Mouse (Mus musculus): Measurements from ENCODE around the gene Csrnp3. TPM values are rescaled to one million over a fixed set of nuclear protein-coding genes. Genes with fewer than 3 reads are reported as not detected.

Csrnp3 gene
- polyA plus RNA-seq, 1 experiment, result 0.01 TPM

- no peak overlapping the region for H3K4me2 ChIP-seq (ENCODE audit: low read depth)
- no peak for TF ChIP-seq E2F4 (IDR thresholded peaks at IDR 0.05; ENCODE audit: insufficient read depth)
- TF ChIP-seq MYOD1 (IDR thresholded peaks at IDR 0.05; ENCODE audit: control insufficient read depth in 1 of 3, insufficient read length in 2 of 3, low read depth in 2 of 3), result no peak
- no peak for TF ChIP-seq POLR2A (IDR thresholded peaks at IDR 0.05; ENCODE audit: insufficient read length, low read depth)
- no peak for TF ChIP-seq TCF12 (IDR thresholded peaks at IDR 0.05; ENCODE audit: insufficient read depth, poor library complexity, severe bottlenecking)
- TF ChIP-seq TCF3 (IDR thresholded peaks at IDR 0.05; ENCODE audit: insufficient read length, low read depth), result no peak
- no peak for TF ChIP-seq MAX (IDR thresholded peaks at IDR 0.05; ENCODE audit: low read depth)
- no peak for TF ChIP-seq MYOG (IDR thresholded peaks at IDR 0.05; ENCODE audit: control insufficient read depth in 1 of 3, insufficient read depth in 1 of 3, insufficient read length in 2 of 3, low read depth in 2 of 3)
- no peak for TF ChIP-seq SRF (IDR thresholded peaks at IDR 0.05; ENCODE audit: control insufficient read depth, insufficient read length, low read depth)
- TF ChIP-seq REST (IDR thresholded peaks at IDR 0.05; ENCODE audit: insufficient read depth, insufficient read length), result no peak
- TF ChIP-seq USF1 (IDR thresholded peaks at IDR 0.05; ENCODE audit: low read depth), result no peak
- TF ChIP-seq CEBPB (IDR thresholded peaks at IDR 0.05; ENCODE audit: insufficient read depth, poor library complexity, severe bottlenecking), result no peak
- TF ChIP-seq POLR2AphosphoS2 (IDR thresholded peaks at IDR 0.05; ENCODE audit: insufficient read length, low read depth), result no peak
- H3K27me3 ChIP-seq (ENCODE audit: control insufficient read depth, insufficient read depth, insufficient read length), result no peaks in the 10 kb centered on the region
- H3K36me3 ChIP-seq (ENCODE audit: control insufficient read depth, insufficient read depth), result no peaks in the 10 kb centered on the region
- no peak overlapping the region for H3K4me3 ChIP-seq
- H3K79me2 ChIP-seq (ENCODE audit: control insufficient read depth, insufficient read depth), result no peaks in the 10 kb centered on the region
- H3ac ChIP-seq (ENCODE audit: control insufficient read depth, insufficient read length), result no peak overlapping the region
Measured at GRCm38 (mm10) chr2:66008995-66009654, 163.6 kb downstream of the Csrnp3 start.

- no peak overlapping the region for H3K4me2 ChIP-seq (ENCODE audit: low read depth)
- H3K27me3 ChIP-seq (ENCODE audit: control insufficient read depth, insufficient read depth, insufficient read length), result no peaks in the 10 kb centered on the region
- no peaks in the 10 kb centered on the region for H3K36me3 ChIP-seq (ENCODE audit: control insufficient read depth, insufficient read depth)
- H3K4me3 ChIP-seq, result no peak overlapping the region
- H3K79me2 ChIP-seq (ENCODE audit: control insufficient read depth, insufficient read depth), result no peaks in the 10 kb centered on the region
- no peak overlapping the region for H3ac ChIP-seq (ENCODE audit: control insufficient read depth, insufficient read length)
- TF ChIP-seq MYOD1 (IDR thresholded peaks at IDR 0.05; ENCODE audit: control insufficient read depth in 1 of 3, insufficient read length in 2 of 3, low read depth in 2 of 3) (no peak), USF1 (IDR thresholded peaks at IDR 0.05; ENCODE audit: low read depth) (no peak)
Measured at GRCm38 (mm10) chr2:66009677-66010076, 164.1 kb downstream of the Csrnp3 start.

DNA sequence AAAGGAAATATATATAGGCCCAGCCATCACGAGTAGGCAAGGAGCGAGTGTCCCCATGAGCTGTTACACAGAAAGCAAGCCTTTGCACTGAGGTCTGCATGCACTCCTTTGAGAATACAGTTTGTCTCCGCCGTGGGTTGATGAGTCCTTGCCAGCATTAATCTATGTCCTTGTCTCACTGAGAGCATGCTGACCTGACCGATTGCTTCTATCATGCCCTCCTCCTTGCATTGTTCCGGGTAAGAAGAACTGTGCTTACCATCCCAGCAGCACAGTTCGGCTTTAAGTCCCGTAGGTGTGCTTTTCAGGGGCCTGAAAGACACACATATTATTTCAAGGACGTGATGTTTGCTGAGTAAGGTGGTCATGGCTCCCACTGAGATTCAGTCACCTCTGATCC lies 173.1 kb downstream of the Csrnp3 start:
- no peak overlapping the region for H3K4me3 ChIP-seq
- H3K79me2 ChIP-seq (ENCODE audit: control insufficient read depth, insufficient read depth), result no peaks in the 10 kb centered on the region
- H3K36me3 ChIP-seq (ENCODE audit: control insufficient read depth, insufficient read depth), result no peaks in the 10 kb centered on the region
- H3K4me2 ChIP-seq (ENCODE audit: low read depth), result no peak overlapping the region
- no peak overlapping the region for H3ac ChIP-seq (ENCODE audit: control insufficient read depth, insufficient read length)
- TF ChIP-seq POLR2A (IDR thresholded peaks at IDR 0.05; ENCODE audit: insufficient read length, low read depth) (no peak), MAX (IDR thresholded peaks at IDR 0.05; ENCODE audit: low read depth) (no peak), TCF12 (IDR thresholded peaks at IDR 0.05; ENCODE audit: insufficient read depth, poor library complexity, severe bottlenecking) (no peak), MYOG (IDR thresholded peaks at IDR 0.05; ENCODE audit: control insufficient read depth in 1 of 3, insufficient read depth in 1 of 3, insufficient read length in 2 of 3, low read depth in 2 of 3) (no peak), TCF3 (IDR thresholded peaks at IDR 0.05; ENCODE audit: insufficient read length, low read depth) (no peak), POLR2AphosphoS2 (IDR thresholded peaks at IDR 0.05; ENCODE audit: insufficient read length, low read depth) (no peak), CEBPB (IDR thresholded peaks at IDR 0.05; ENCODE audit: insufficient read depth, poor library complexity, severe bottlenecking) (no peak), SRF (IDR thresholded peaks at IDR 0.05; ENCODE audit: control insufficient read depth, insufficient read length, low read depth) (no peak), REST (IDR thresholded peaks at IDR 0.05; ENCODE audit: insufficient read depth, insufficient read length) (no peak), MYOD1 (IDR thresholded peaks at IDR 0.05; ENCODE audit: control insufficient read depth in 1 of 3, insufficient read length in 2 of 3, low read depth in 2 of 3) (no peak)
- H3K27me3 ChIP-seq (ENCODE audit: control insufficient read depth, insufficient read depth, insufficient read length), result no peaks in the 10 kb centered on the region

DNA sequence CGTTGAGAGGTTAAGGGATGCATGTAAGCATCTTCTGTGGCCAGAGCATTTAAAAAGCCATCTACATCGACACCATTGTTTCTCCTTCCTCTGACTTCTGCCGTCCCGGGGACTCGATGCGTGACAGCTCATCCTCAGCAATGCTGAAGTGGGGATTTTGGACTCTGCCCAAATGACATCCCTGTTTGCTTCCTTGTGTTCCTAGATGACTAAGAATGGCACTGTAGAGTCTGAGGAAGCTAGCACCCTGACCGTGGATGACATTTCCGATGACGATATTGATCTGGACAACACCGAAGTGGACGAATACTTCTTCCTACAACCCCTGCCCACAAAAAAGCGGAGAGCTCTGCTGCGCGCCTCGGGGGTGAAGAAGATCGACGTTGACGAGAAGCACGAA lies 173.7 kb downstream of the Csrnp3 start:
- H3K36me3 ChIP-seq (ENCODE audit: control insufficient read depth, insufficient read depth), result no peaks in the 10 kb centered on the region
- H3K79me2 ChIP-seq (ENCODE audit: control insufficient read depth, insufficient read depth), result no peaks in the 10 kb centered on the region
- no peak overlapping the region for H3ac ChIP-seq (ENCODE audit: control insufficient read depth, insufficient read length)
- H3K4me2 ChIP-seq (ENCODE audit: low read depth), result no peak overlapping the region
- no peaks in the 10 kb centered on the region for H3K27me3 ChIP-seq (ENCODE audit: control insufficient read depth, insufficient read depth, insufficient read length)
- no peak overlapping the region for H3K4me3 ChIP-seq
- no peak for TF ChIP-seq POLR2A (IDR thresholded peaks at IDR 0.05; ENCODE audit: insufficient read length, low read depth)
- TF ChIP-seq REST (IDR thresholded peaks at IDR 0.05; ENCODE audit: insufficient read depth, insufficient read length), result no peak

DNA sequence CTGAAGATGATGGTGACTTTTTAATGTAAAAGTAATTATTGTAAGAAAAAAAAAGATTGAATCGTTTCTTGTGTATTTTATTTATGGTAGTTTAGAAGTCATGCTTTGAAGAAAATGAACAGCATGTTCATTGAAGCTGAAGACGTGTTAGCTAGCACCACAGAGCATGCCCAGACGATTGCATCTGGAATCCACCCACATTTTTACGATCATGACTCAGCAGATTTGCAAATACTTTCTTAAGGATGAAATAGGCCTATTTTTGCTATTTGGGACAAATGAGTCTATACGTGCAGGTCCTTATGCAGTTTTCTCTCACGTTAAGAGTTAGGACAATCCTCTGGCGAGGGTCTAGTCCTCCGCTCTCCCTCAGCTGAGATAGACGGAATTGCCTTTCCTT lies 177.9 kb downstream of the Csrnp3 start:
- Histone ChIP-seq H3K36me3 (ENCODE audit: control insufficient read depth, insufficient read depth) (no peaks in the 10 kb centered on the region), H3K79me2 (ENCODE audit: control insufficient read depth, insufficient read depth) (no peaks in the 10 kb centered on the region), H3K27me3 (ENCODE audit: control insufficient read depth, insufficient read depth, insufficient read length) (no peaks in the 10 kb centered on the region), H3K4me3 (no peak overlapping the region), H3K4me2 (ENCODE audit: low read depth) (no peak overlapping the region), H3ac (ENCODE audit: control insufficient read depth, insufficient read length) (no peak overlapping the region)
- TF ChIP-seq REST (IDR thresholded peaks at IDR 0.05; ENCODE audit: insufficient read depth, insufficient read length), result no peak
- TF ChIP-seq CEBPB (IDR thresholded peaks at IDR 0.05; ENCODE audit: insufficient read depth, poor library complexity, severe bottlenecking), result no peak
- no peak for TF ChIP-seq MYOG (IDR thresholded peaks at IDR 0.05; ENCODE audit: control insufficient read depth in 1 of 3, insufficient read depth in 1 of 3, insufficient read length in 2 of 3, low read depth in 2 of 3)
- no peak for TF ChIP-seq POLR2A (IDR thresholded peaks at IDR 0.05; ENCODE audit: insufficient read length, low read depth)
- TF ChIP-seq USF1 (IDR thresholded peaks at IDR 0.05; ENCODE audit: low read depth), result no peak
- TF ChIP-seq POLR2AphosphoS2 (IDR thresholded peaks at IDR 0.05; ENCODE audit: insufficient read length, low read depth), result no peak
- no peak for TF ChIP-seq E2F4 (IDR thresholded peaks at IDR 0.05; ENCODE audit: insufficient read depth)
- no peak for TF ChIP-seq TCF3 (IDR thresholded peaks at IDR 0.05; ENCODE audit: insufficient read length, low read depth)
- no peak for TF ChIP-seq TCF12 (IDR thresholded peaks at IDR 0.05; ENCODE audit: insufficient read depth, poor library complexity, severe bottlenecking)
- no peak for TF ChIP-seq MAX (IDR thresholded peaks at IDR 0.05; ENCODE audit: low read depth)
- TF ChIP-seq MYOD1 (IDR thresholded peaks at IDR 0.05; ENCODE audit: control insufficient read depth in 1 of 3, insufficient read length in 2 of 3, low read depth in 2 of 3), result no peak
- TF ChIP-seq SRF (IDR thresholded peaks at IDR 0.05; ENCODE audit: control insufficient read depth, insufficient read length, low read depth), result no peak

Measured in myocyte (in vitro differentiated cells).